Mouse (Mus musculus): ENCODE results near the gene Nup62.
A peak's percentile ranks its signal among the peaks of the same experiment; 100 is the strongest.
"Not testable (repeated sequence)": the region's sequence is repeated elsewhere in the genome, so short reads cannot be mapped to it uniquely, and the experiment has no call there.

Nup62 gene

GRCm38 (mm10) chr7:44866276-44867009 lies 50.6 kb downstream of the Nup62 start:
- no peak for DNase-seq

DNA sequence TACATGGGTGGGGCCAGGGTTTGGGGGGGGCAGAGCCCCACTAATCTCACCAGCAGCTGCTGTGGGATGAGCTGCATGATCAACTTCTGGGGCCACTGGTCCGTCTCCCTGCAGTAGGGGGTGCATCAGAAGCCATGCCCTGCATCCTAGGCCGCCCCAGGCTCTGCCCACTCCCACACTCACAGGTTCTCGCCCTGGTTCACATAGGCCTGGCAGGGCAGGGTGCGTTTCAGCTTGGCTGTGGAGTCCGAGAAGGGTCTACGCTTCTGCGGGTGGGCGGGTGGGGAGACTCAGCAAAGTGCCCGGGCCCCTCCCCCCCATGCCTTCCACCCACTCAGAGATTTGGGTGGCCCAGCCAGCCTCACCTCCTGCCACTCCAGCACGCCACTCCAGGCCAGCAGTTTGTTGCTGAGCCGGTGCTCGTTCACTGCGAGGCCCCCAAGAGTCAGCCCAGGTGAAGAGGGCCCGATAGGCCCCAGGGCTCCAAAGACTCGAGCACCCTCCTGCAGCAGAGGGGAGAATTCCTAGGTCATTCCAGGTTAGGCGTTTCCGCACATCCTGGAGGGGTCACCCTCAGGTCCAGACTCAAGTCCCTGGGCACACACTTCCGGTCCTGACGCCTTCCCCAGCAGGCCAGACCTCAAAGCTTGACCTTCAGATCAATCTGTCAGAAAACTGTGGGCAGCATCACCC lies 51.3 kb downstream of the Nup62 start:
- DNase-seq = no peak

GRCm38 (mm10) chr7:44867802-44868201 lies 51.9 kb downstream of the Nup62 start:
- DNase-seq = no peak

DNA sequence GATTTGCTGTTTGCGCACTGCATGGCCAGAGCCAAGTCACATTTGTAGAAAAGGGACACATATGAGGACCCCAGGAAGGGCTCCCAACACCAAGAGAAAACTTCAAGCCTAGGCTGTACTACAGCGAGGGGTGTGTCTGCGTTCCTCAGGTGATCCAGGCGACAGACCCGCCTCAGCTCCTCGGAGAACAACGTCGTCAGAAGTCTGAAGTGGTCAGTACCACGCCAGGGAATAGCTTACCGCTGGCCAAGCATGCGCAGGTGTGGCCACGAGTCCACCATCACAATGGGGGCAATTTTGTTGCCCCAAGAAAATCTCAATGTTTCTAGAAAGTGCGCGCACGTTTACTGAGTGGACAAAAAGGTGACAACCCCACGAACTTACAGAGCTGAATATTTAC lies 52.6 kb downstream of the Nup62 start:
- DNase-seq = no peak

GRCm38 (mm10) chr7:44868919-44869696 lies 53.2 kb downstream of the Nup62 start:
- DNase-seq = peak; percentile 64

- peak; percentile 94 for DNase-seq
These were observed 54.0 kb downstream of the Nup62 start, which contains the start of gene Ptov1 for GRCm38 (mm10) chr7:44869697-44870528. Gene Ptov1 (minus strand): TSS chr7:44869788.

DNA sequence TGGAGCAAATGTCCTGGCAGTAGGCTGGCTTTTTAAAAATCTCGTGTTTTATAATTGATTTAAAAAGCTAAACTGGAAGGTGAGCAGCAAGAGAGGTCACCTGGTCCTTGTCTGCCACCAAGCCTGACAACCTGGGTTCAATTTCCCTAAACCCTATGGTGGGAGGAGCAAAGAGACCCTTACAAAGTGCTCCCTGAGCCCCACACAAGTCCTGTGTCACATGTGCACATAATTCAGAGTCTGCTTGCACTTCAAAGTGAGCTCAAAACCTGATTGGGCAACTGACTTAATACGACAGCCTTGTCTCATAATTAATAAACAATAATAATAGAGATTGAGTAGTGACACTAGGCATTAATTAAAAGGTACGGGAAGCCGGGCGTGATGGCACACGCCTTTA lies 54.7 kb downstream of the Nup62 start:
- no peak for DNase-seq

GRCm38 (mm10) chr7:44871181-44871580 lies 55.3 kb downstream of the Nup62 start:
- no peak for DNase-seq

GRCm38 (mm10) chr7:44871774-44872173 lies 55.9 kb downstream of the Nup62 start:
- DNase-seq = not testable (repeated sequence)

GRCm38 (mm10) chr7:44877833-44878232 lies 61.9 kb downstream of the Nup62 start:
- DNase-seq = no peak

Data from right cerebral cortex, postnatal 25 days (tissue).